Mouse (Mus musculus) heart, postnatal 36 days (tissue): Measurements from ENCODE around the gene Zfp46. TPM values are rescaled to one million over a fixed set of nuclear protein-coding genes. Genes with fewer than 3 reads are reported as not detected.
A peak's percentile ranks its signal among the peaks of the same experiment; 100 is the strongest.

Source experiments
- DNase-seq, 2 experiments: peaks; one replicate each; pipeline ENCODE4 v3.0.0; 2021 to 2022
- intact Hi-C: fragments of 180-260 bp; cut with DNase I; formaldehyde crosslinking; loops from one replicate; pipeline ENCODE4 v1.15.1; 2025
- total RNA-seq, 2 experiments: library from RNA; stranded (reverse); gene quantifications; 2 replicates each; pipeline ENCODE4 v1.2.3; 2021

Gene Zfp46
- 10 to 100 TPM; 37.4 to 57.1 TPM for total RNA-seq

DNA sequence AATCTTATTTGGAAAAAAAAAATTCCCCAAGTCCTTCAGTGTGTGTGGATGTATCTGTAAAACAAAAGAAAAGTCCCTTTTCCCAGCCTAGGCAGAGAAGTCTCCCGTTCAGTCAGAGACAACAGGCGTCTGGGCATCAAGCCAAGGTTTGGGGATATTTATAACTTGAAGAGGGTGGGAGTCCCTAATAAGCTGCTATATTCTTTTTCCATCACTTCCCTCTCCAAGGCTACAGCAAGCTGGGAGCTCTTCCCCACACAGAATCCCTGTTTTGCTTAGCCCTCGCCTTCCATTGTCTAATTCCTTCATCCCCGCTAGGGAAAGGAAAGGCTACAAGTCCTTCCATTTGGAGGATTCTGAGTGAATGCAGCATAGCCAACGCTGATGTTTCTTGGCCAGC, at the start of gene Zfp46:
TSS of gene Zfp46 (plus strand) at position 229 of the 400 bp plus-strand sequence.
- peak; percentile 84 to 86 for DNase-seq
- intact Hi-C loops, result loop anchor here (2.0 to 5.0 kb wide), 2 partner anchors 24 to 142 kb away; partner anchors contain the start of gene Id3

DNA sequence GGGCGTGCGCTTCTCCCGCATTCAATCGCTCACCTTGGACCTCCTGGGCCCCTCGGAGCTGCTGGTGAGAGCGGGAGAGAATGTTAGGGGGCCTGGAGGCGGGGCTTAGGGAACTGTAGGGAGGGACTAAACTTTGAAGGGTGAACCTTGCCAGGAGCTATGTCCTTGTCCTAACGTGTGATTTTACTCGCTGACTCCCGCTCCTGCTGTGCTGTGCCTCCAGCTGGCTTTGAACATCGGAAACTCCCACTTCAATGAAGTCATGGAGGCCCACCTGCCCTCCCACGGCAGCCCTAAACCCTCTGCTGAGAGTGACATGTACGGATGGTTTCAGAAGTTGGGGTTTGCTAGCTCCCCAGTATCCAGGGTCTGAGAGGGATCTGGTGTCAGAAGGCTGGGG, 45.8 kb upstream of the Zfp46 start:
- DNase-seq, result no peak
- intact Hi-C loops, result loop anchor here (1.0 to 2.0 kb wide), 2 partner anchors 20 to 36 kb away; no protein-coding TSS in a partner anchor

- DNase-seq, result no peak
- intact Hi-C loops, result loop anchor here (1.0 to 2.0 kb wide), 2 partner anchors 20 to 37 kb away; no protein-coding TSS in a partner anchor
These were observed 45.4 kb upstream of the Zfp46 start for GRCm38 (mm10) chr4:136239111-136239510.

GRCm38 (mm10) chr4:136239622-136240021, 44.9 kb upstream of the Zfp46 start:
- intact Hi-C loops, result loop anchor here (1.0 to 10.0 kb wide), 3 partner anchors 21 to 75 kb away; no protein-coding TSS in a partner anchor
- DNase-seq, result peak; percentile 83 to 88

GRCm38 (mm10) chr4:136240123-136240522, 44.4 kb upstream of the Zfp46 start:
- no peak for DNase-seq
- intact Hi-C loops, result loop anchor here (10.0 kb wide), 1 partner anchor 75 kb away; no protein-coding TSS in a partner anchor

GRCm38 (mm10) chr4:136240955-136241354, 43.5 kb upstream of the Zfp46 start:
- intact Hi-C loops, result loop anchor here (1.0 to 10.0 kb wide), 2 partner anchors 19 to 76 kb away; no protein-coding TSS in a partner anchor
- DNase-seq, result no peak

- DNase-seq, result peak in 1 of 2 experiments; percentile 35
- intact Hi-C loops, result loop anchor here (10.0 kb wide), 1 partner anchor 77 kb away; no protein-coding TSS in a partner anchor
These were observed 42.3 kb upstream of the Zfp46 start for GRCm38 (mm10) chr4:136242065-136242703.

DNA sequence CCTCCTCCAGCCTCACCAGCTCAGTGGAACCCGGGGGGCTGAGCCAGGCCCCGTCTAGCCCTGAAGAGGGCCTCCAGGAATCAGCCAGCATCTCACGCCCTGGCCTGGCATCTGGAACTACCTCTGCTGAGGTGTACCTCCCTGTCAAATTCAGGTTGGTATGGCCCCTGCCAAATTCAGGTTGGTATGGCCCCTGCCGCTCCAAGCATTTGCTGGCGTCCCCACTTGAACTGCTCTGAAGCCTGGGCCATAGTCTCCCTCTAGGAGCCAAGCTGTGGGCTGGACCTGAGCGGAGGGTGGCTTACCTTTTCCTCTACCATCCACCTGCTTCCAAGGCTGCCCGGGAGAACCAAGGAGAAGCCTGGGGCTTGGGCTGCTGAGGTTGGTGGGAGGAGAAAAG, 41.8 kb upstream of the Zfp46 start:
- DNase-seq, result no peak
- intact Hi-C loops, result loop anchor here (10.0 kb wide), 1 partner anchor 78 kb away; no protein-coding TSS in a partner anchor

- intact Hi-C loops, result loop anchor here (10.0 kb wide), 1 partner anchor 79 kb away; no protein-coding TSS in a partner anchor
These were observed 40.3 kb upstream of the Zfp46 start for GRCm38 (mm10) chr4:136244208-136244607.

GRCm38 (mm10) chr4:136245681-136246080, 38.8 kb upstream of the Zfp46 start:
- DNase-seq, result no peak

More at GRCm38 (mm10) chr4:136244208-136244607, 40.3 kb upstream of the Zfp46 start:
- DNase-seq, result no peak

DNA sequence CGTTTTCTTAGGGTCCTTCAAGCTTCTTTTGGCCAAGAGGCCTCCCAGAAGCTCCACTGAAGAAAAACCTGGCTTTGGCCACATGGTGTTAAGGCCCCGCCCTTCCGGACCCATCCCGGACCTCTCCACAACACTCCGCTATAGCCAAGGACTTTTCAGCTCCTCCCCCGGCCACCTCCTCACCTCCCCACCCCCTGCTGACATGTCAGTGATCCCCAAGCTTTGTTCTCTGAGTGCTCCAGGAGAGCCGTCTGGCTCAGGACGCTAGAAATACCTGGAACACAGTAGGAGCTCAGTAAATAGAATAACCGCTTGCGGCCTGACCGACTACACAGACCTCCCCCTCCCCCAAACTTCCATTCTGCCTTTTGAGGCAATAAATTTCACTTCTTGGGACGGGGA, 37.9 kb upstream of the Zfp46 start:
- intact Hi-C loops, result loop anchor here (10.0 kb wide), 1 partner anchor 82 kb away; no protein-coding TSS in a partner anchor
- DNase-seq, result peak in 1 of 2 experiments; percentile 15

More at GRCm38 (mm10) chr4:136245681-136246080, 38.8 kb upstream of the Zfp46 start:
- intact Hi-C loops, result loop anchor here (10.0 kb wide), 1 partner anchor 81 kb away; no protein-coding TSS in a partner anchor

- intact Hi-C loops, result loop anchor here (10.0 kb wide), 1 partner anchor 83 kb away; no protein-coding TSS in a partner anchor
- DNase-seq, result no peak
These were observed 37.1 kb upstream of the Zfp46 start for GRCm38 (mm10) chr4:136247386-136247728.

GRCm38 (mm10) chr4:136247729-136248463, 36.6 kb upstream of the Zfp46 start, which contains the start of gene Tcea3:
Tcea3 (plus strand) TSS chr4:136247729.
- intact Hi-C loops, result loop anchor here (10.0 kb wide), 1 partner anchor 83 kb away; no protein-coding TSS in a partner anchor
- peak; percentile 54 to 66 for DNase-seq

DNA sequence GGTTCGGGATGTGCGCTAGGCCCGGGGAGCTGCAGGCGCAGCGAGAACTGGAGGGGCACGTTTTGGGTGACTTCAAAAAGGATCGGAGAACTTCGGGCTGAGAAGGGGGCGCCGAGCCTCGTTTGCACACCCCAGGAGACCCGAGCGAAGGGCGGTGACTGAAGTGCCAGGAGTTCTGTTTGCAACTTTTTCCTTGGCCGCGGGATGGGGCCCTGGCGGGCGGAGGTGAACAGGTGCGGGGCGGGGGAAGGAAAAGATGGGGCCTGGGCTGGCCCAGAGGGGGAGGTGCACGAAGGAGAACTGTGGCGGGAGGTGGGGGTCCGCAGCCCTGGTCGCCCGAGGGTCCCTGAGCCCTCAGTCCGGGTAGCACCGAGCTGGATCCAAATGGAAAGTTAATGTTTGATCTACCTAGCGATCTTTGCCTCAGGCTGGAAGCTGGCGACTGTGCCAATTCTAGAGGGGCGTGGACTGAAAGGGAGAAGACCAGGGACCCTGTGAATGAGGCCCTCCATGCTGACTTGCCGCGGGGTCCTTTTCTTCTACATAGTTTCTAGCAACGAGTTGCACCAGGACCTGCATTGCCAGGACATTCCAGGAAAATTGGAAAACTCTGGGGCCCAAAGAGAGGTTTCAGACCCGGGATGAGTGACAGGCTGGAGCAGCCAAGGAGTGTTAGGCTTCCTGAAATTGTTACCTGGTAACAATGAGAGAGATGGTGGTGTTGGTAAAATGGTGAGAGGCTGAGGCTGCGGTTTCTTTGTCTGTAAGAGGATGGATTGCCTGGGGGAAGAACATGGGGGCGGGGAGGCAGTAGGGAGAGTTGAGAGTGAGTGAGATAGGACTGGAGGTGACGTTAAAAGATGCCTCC, 35.8 kb upstream of the Zfp46 start:
- DNase-seq, result no peak
- intact Hi-C loops, result loop anchor here (10.0 kb wide), 1 partner anchor 84 kb away; no protein-coding TSS in a partner anchor

- DNase-seq, result no peak
- intact Hi-C loops, result loop anchor here (10.0 kb wide), 1 partner anchor 84 kb away; no protein-coding TSS in a partner anchor
These were observed 35.2 kb upstream of the Zfp46 start for GRCm38 (mm10) chr4:136249332-136249647.

DNA sequence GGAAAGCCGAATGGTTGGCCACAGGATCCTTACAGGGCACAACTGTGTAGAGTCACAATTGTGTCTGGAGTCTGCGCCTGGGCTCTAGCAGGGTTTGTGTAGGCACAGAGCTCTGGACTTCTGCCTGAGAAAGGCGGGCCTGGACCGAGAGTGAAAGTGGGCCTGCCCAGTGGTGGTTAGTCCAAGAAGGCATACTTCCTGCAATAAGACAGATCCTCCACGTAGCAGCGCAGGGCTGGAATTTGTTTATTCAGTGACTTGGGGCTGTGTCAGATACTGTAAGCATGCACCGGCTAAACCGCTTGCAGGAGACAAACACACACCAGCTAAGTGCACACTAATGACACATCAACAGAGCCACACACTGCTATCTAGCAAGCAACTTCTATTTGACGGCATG, 34.7 kb upstream of the Zfp46 start:
- peak; percentile 64 to 65 for DNase-seq
- intact Hi-C loops, result loop anchor here (10.0 kb wide), 1 partner anchor 85 kb away; no protein-coding TSS in a partner anchor

DNA sequence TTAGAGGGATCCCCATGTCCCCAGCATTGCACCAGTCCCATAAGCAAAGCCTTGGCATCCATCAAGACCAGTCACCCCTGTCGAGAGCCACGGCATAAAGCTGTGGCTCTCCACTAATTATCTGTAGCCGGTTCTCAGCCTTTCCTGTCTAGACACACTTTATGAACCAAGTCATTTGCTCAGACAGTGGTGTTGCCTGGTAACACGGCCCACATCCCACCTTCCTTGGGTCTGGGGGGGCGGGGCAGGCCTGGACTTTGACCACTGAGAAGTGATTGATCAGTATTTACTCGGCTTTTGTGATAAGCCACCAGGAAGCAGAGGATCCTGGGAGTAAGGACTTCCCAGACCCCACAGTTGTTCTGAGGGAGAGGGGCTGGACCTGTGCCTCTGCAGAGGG, 28.6 kb upstream of the Zfp46 start:
- no peak for DNase-seq
- intact Hi-C loops, result no loop called here

DNA sequence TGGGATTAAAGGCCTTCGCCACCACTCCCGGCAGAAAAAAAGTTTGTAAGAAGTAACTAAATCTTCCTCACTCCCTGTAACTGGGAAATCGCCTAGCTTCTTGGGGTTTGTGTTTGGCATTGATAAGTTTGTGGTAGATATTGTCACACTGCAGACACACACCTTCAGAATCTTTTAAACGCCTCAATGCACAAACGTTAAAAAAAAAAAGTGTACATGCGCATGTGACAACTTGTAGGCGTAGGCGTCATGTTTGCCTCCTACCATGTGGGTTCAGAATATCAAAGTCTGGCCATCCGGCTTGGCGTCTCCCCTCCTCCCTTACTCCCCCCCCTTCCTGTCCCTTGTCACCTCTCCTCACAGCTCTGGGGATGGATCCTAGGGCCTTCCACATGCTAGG, 27.8 kb upstream of the Zfp46 start:
- intact Hi-C loops, result no loop called here
- DNase-seq, result no peak

GRCm38 (mm10) chr4:136259916-136260315, 24.6 kb upstream of the Zfp46 start:
- DNase-seq, result no peak
- intact Hi-C loops, result loop anchor here (1.0 to 5.0 kb wide), 4 partner anchors 25 to 362 kb away; partner anchors contain the start of genes Lactbl1 and Zfp46
